Mouse (Mus musculus): Measurements from ENCODE around the gene Ralgapa1. TPM values are rescaled to one million over a fixed set of nuclear protein-coding genes. Genes with fewer than 3 reads are reported as not detected.
"Not testable (repeated sequence)": the region's sequence is repeated elsewhere in the genome, so short reads cannot be mapped to it uniquely, and the experiment has no call there.

Ralgapa1 gene
- polyA plus RNA-seq, 1 experiment from 2014 or later: 18.6 TPM

- Histone ChIP-seq H3K9ac (no peak overlapping the region), H3K9me3 (no peaks in the 10 kb centered on the region), H3K4me2 (no peak overlapping the region), H3K36me3 (no peaks in the 10 kb centered on the region), H3K27me3 (no peaks in the 10 kb centered on the region), H3K4me1 (no peaks in the 10 kb centered on the region; the same call in 1 of the 2 replicates), H3K4me3 (no peak overlapping the region), H3K27ac (no peak overlapping the region)
- no peak for ATAC-seq (ENCODE audit: insufficient number of reproducible peaks, insufficient read depth, low FRiP score, low TSS enrichment, low read depth)
- WGBS: 95% methylated on average over 3 of the region's 3 CpGs
Measured at GRCm38 (mm10) chr12:55563742-55564141, 257.2 kb downstream of the Ralgapa1 start.

GRCm38 (mm10) chr12:55560025-55560690 lies 260.8 kb downstream of the Ralgapa1 start:
- no peaks in the 10 kb centered on the region for H3K27me3 ChIP-seq
- H3K27ac ChIP-seq: no peak overlapping the region
- 14% methylated on average over 19 of the region's 19 CpGs for WGBS
- H3K4me1 ChIP-seq: no peaks in the 10 kb centered on the region; the same call in 1 of the 2 replicates
- H3K9ac ChIP-seq: 0 out of 2 replicates have a peak overlapping the region, but pooled peaks have one; percentile 27
- ATAC-seq (ENCODE audit: insufficient number of reproducible peaks, insufficient read depth, low FRiP score, low TSS enrichment, low read depth): no peak
- no peaks in the 10 kb centered on the region for H3K36me3 ChIP-seq
- H3K4me2 ChIP-seq: peak overlapping the region; percentile 62
- peak overlapping the region; percentile 36 for H3K4me3 ChIP-seq
- H3K9me3 ChIP-seq: no peaks in the 10 kb centered on the region

GRCm38 (mm10) chr12:55559184-55559855 lies 261.6 kb downstream of the Ralgapa1 start:
- Histone ChIP-seq H3K9ac (no peak overlapping the region), H3K4me3 (no peak overlapping the region), H3K27me3 (no peaks in the 10 kb centered on the region), H3K27ac (no peak overlapping the region), H3K4me1 (no peaks in the 10 kb centered on the region; the same call in 1 of the 2 replicates), H3K9me3 (no peaks in the 10 kb centered on the region), H3K36me3 (no peaks in the 10 kb centered on the region), H3K4me2 (no peak overlapping the region; the same call in 1 of the 2 replicates)
- no peak for ATAC-seq (ENCODE audit: insufficient number of reproducible peaks, insufficient read depth, low FRiP score, low TSS enrichment, low read depth)
- 81% methylated on average over 12 of the region's 12 CpGs for WGBS

- Histone ChIP-seq H3K4me3 (no peak overlapping the region), H3K27me3 (no peaks in the 10 kb centered on the region), H3K9me3 (no peaks in the 10 kb centered on the region), H3K27ac (no peak overlapping the region), H3K4me1 (no peaks in the 10 kb centered on the region; the same call in 1 of the 2 replicates), H3K9ac (no peak overlapping the region), H3K4me2 (no peak overlapping the region), H3K36me3 (no peaks in the 10 kb centered on the region)
- 77% methylated on average over 6 of the region's 6 CpGs for WGBS
- ATAC-seq (ENCODE audit: insufficient number of reproducible peaks, insufficient read depth, low FRiP score, low TSS enrichment, low read depth): no peak
Measured at GRCm38 (mm10) chr12:55557866-55558265, 263.1 kb downstream of the Ralgapa1 start.

GRCm38 (mm10) chr12:55554901-55555300 lies 266.1 kb downstream of the Ralgapa1 start:
- not testable (repeated sequence) for ATAC-seq (ENCODE audit: insufficient number of reproducible peaks, insufficient read depth, low FRiP score, low TSS enrichment, low read depth); H3K9ac ChIP-seq
- WGBS: 83% methylated on average over 6 of the region's 6 CpGs

More at GRCm38 (mm10) chr12:55554901-55555300, 266.1 kb downstream of the Ralgapa1 start:
- H3K36me3 ChIP-seq, H3K4me1 ChIP-seq, H3K27me3 ChIP-seq, H3K9me3 ChIP-seq, H3K4me2 ChIP-seq, H3K4me3 ChIP-seq, H3K27ac ChIP-seq: not testable (repeated sequence)

Small RNA genes within 50 kb of the gene (microRNA-seq; reads per million reads assigned to microRNA genes)
- 2.8 reads per million, percentile 10 among the genes with 10 or more reads in this experiment for gene Gm23394

Other genes with a start within 250 kb of the Ralgapa1 start
- 0.10 TPM in 1 of 2 replicates, not detected in the other for gene Insm2, start 221.7 kb downstream of the Ralgapa1 start, polyA plus RNA-seq (2015; fragmentation: Nextera tagmentation; extraction: Ambion mirVana)
- 54.2 and 58.4 TPM in 2 replicates for gene Brms1l, start 15.2 kb upstream of the Ralgapa1 start, polyA plus RNA-seq (2015; fragmentation: Nextera tagmentation; extraction: Ambion mirVana)